Mouse (Mus musculus) kidney, embryonic 15.5 days (tissue): ENCODE results near the gene Olfr12. TPM values are rescaled to one million over a fixed set of nuclear protein-coding genes. Genes with fewer than 3 reads are reported as not detected.
A peak's percentile ranks its signal among the peaks of the same experiment; 100 is the strongest.

ENCODE experiments used
- ATAC-seq: fragments of 200-750 bp; cut with Nextera tagmentation; replicated peaks from 2 replicates; pipeline ENCODE4 v1.8.0; 2017; ENCODE audit warnings: moderate TSS enrichment; ENCODE audit not compliant: low FRiP score
- H3K27ac ChIP-seq: fragments of 300-500 bp; sonication (generic); 2 replicates; pipeline ENCODE4 v1.5.1; 2015; ENCODE audit warnings: mild to moderate bottlenecking, inconsistent platforms
- H3K27me3 ChIP-seq: fragments of 300-500 bp; sonication (generic); 2 replicates; pipeline ENCODE4 v1.6.1; 2015; ENCODE audit warnings: inconsistent platforms
- H3K36me3 ChIP-seq: fragments of 300-500 bp; sonication (generic); 2 replicates; pipeline ENCODE4 v1.6.1; 2015; ENCODE audit warnings: inconsistent platforms
- H3K4me1 ChIP-seq: fragments of 300-500 bp; sonication (generic); 2 replicates; pipeline ENCODE4 v1.6.1; 2015; ENCODE audit warnings: inconsistent platforms
- H3K4me2 ChIP-seq: fragments of 300-500 bp; sonication (generic); 2 replicates; pipeline ENCODE4 v1.6.1; 2015; ENCODE audit warnings: moderate library complexity, mild to moderate bottlenecking, inconsistent platforms
- H3K4me3 ChIP-seq: fragments of 300-500 bp; sonication (generic); replicated peaks from 2 replicates; pipeline ENCODE4 v1.5.1; 2015; ENCODE audit warnings: mild to moderate bottlenecking, inconsistent platforms
- H3K9ac ChIP-seq: fragments of 300-500 bp; sonication (generic); 2 replicates; pipeline ENCODE4 v1.6.1; 2015; ENCODE audit warnings: mild to moderate bottlenecking, inconsistent platforms
- H3K9me3 ChIP-seq: fragments of 300-500 bp; sonication (generic); replicated peaks from 2 replicates; pipeline ENCODE4 v1.6.1; 2016; ENCODE audit warnings: inconsistent platforms
- WGBS: fragments of 180-500 bp; shearing (Covaris S2); methylation state at CpG from one replicate; pipeline ENCODE4 v1.1.7; 2015; ENCODE audit warnings: mixed read lengths; 5-methylcytosine and 5-hydroxymethylcytosine counted together
- polyA plus RNA-seq: library from polyadenylated mRNA; unstranded; fragments of >200 nt; fragmentation: Nextera tagmentation; extraction: Ambion mirVana; gene quantifications from 2 replicates; pipeline ENCODE4 v1.2.1, GENCODE M21; 2015

Olfr12 gene
- polyA plus RNA-seq, 1 experiment from 2014 or later: not detected

GRCm38 (mm10) chr1:92643691-92644090, 26.1 kb downstream of the Olfr12 start:
- 82% methylated on average over 4 of the region's 4 CpGs for WGBS
- no peak for ATAC-seq
- H3K9ac ChIP-seq: no peak overlapping the region
- H3K36me3 ChIP-seq: peaks cover 12% of the 10 kb centered on the region
- H3K9me3 ChIP-seq: no peaks in the 10 kb centered on the region
- H3K4me1 ChIP-seq: peaks cover 33% of the 10 kb centered on the region
- H3K4me3 ChIP-seq: no peak overlapping the region
- no peak overlapping the region for H3K27ac ChIP-seq
- no peak overlapping the region for H3K4me2 ChIP-seq
- H3K27me3 ChIP-seq: peaks cover 12% of the 10 kb centered on the region; the same call in 1 of the 2 replicates

GRCm38 (mm10) chr1:92644916-92645315, 27.3 kb downstream of the Olfr12 start:
- Histone ChIP-seq H3K27me3 (peaks cover 12% of the 10 kb centered on the region; the same call in 1 of the 2 replicates), H3K9me3 (no peaks in the 10 kb centered on the region), H3K4me3 (no peak overlapping the region), H3K9ac (no peak overlapping the region), H3K27ac (no peak overlapping the region), H3K36me3 (no peaks in the 10 kb centered on the region), H3K4me1 (peaks cover 32% of the 10 kb centered on the region), H3K4me2 (no peak overlapping the region)
- no peak for ATAC-seq
- WGBS: 88% methylated on average over 5 of the region's 5 CpGs

- Histone ChIP-seq H3K9ac (no peak overlapping the region), H3K9me3 (no peaks in the 10 kb centered on the region), H3K4me2 (no peak overlapping the region), H3K36me3 (no peaks in the 10 kb centered on the region), H3K4me3 (no peak overlapping the region), H3K27me3 (peaks cover 12% of the 10 kb centered on the region; the same call in 1 of the 2 replicates), H3K4me1 (peaks cover 23% of the 10 kb centered on the region), H3K27ac (no peak overlapping the region)
- ATAC-seq: no peak
- 57% methylated on average over 2 of the region's 2 CpGs for WGBS
These were observed 28.5 kb downstream of the Olfr12 start for GRCm38 (mm10) chr1:92646111-92646510.

GRCm38 (mm10) chr1:92646601-92647000, 29.0 kb downstream of the Olfr12 start:
- peaks cover 21% of the 10 kb centered on the region; the same call in 1 of the 2 replicates for H3K4me1 ChIP-seq
- no peak overlapping the region for H3K4me2 ChIP-seq
- 59% methylated on average over 7 of the region's 7 CpGs for WGBS
- no peak overlapping the region for H3K27ac ChIP-seq
- H3K9me3 ChIP-seq: no peaks in the 10 kb centered on the region
- H3K27me3 ChIP-seq: peaks cover 12% of the 10 kb centered on the region; the same call in 1 of the 2 replicates
- H3K9ac ChIP-seq: no peak overlapping the region
- ATAC-seq: no peak
- no peak overlapping the region for H3K4me3 ChIP-seq
- H3K36me3 ChIP-seq: no peaks in the 10 kb centered on the region

- Histone ChIP-seq H3K27ac (no peak overlapping the region), H3K36me3 (no peaks in the 10 kb centered on the region), H3K9ac (no peak overlapping the region), H3K4me2 (no peak overlapping the region), H3K9me3 (no peaks in the 10 kb centered on the region), H3K4me1 (peaks cover 21% of the 10 kb centered on the region; the same call in 1 of the 2 replicates), H3K27me3 (peaks cover 12% of the 10 kb centered on the region; the same call in 1 of the 2 replicates), H3K4me3 (no peak overlapping the region)
- 74% methylated on average over 4 of the region's 4 CpGs for WGBS
- ATAC-seq: no peak
These were observed 29.4 kb downstream of the Olfr12 start for GRCm38 (mm10) chr1:92647026-92647425.

GRCm38 (mm10) chr1:92647752-92648151, 30.2 kb downstream of the Olfr12 start:
- Histone ChIP-seq H3K9me3 (no peaks in the 10 kb centered on the region), H3K36me3 (no peaks in the 10 kb centered on the region), H3K4me1 (peaks cover 15% of the 10 kb centered on the region; the same call in 1 of the 2 replicates), H3K27me3 (peaks cover 12% of the 10 kb centered on the region; the same call in 1 of the 2 replicates), H3K4me3 (no peak overlapping the region), H3K27ac (no peak overlapping the region), H3K9ac (no peak overlapping the region), H3K4me2 (peak overlapping the region; percentile 34; the same call in 1 of the 2 replicates)
- peak; percentile 49; the same call in 1 of the 2 replicates for ATAC-seq
- WGBS: 8% methylated on average over 8 of the region's 8 CpGs

- WGBS: 45% methylated on average over 10 of the region's 10 CpGs
- no peak overlapping the region for H3K27ac ChIP-seq
- H3K4me2 ChIP-seq: peak overlapping the region; percentile 34; the same call in 1 of the 2 replicates
- no peak overlapping the region for H3K4me3 ChIP-seq
- H3K4me1 ChIP-seq: peaks cover 15% of the 10 kb centered on the region; the same call in 1 of the 2 replicates
- no peak overlapping the region for H3K9ac ChIP-seq
- ATAC-seq: 0 out of 2 replicates have a peak, but pooled peaks have one; percentile 9
- H3K27me3 ChIP-seq: peaks cover 12% of the 10 kb centered on the region; the same call in 1 of the 2 replicates
- H3K36me3 ChIP-seq: no peaks in the 10 kb centered on the region
- H3K9me3 ChIP-seq: no peaks in the 10 kb centered on the region
These were observed 30.6 kb downstream of the Olfr12 start for GRCm38 (mm10) chr1:92648197-92648596.

- Histone ChIP-seq H3K4me1 (peaks cover 15% of the 10 kb centered on the region; the same call in 1 of the 2 replicates), H3K27ac (no peak within 1 kb of the TSS), H3K9ac (no peak within 1 kb of the TSS), H3K27me3 (peaks cover 14% of the 10 kb centered on the region; the same call in 1 of the 2 replicates), H3K4me2 (peak within 1 kb of the TSS; percentile 34; the same call in 1 of the 2 replicates), H3K36me3 (no peaks in the 10 kb centered on the region), H3K4me3 (no peak within 1 kb of the TSS), H3K9me3 (no peaks in the 10 kb centered on the region)
- WGBS: 23% methylated on average over 8 of the region's 8 CpGs
- peak; percentile 29; the same call in 1 of the 2 replicates for ATAC-seq
These were observed 31.1 kb downstream of the Olfr12 start, which contains the start of gene Otos for GRCm38 (mm10) chr1:92648673-92649072. Gene Otos (minus strand): TSS chr1:92648841.

GRCm38 (mm10) chr1:92651467-92651866, 33.9 kb downstream of the Olfr12 start:
- WGBS: 61% methylated on average over 3 of the region's 3 CpGs
- no peak for ATAC-seq

GRCm38 (mm10) chr1:92653179-92653578, 35.6 kb downstream of the Olfr12 start:
- Histone ChIP-seq H3K9ac (no peak overlapping the region), H3K36me3 (no peaks in the 10 kb centered on the region), H3K4me1 (peaks cover 9% of the 10 kb centered on the region; the same call in 1 of the 2 replicates), H3K4me3 (no peak overlapping the region), H3K27ac (no peak overlapping the region), H3K9me3 (no peaks in the 10 kb centered on the region), H3K4me2 (no peak overlapping the region), H3K27me3 (peaks cover 12% of the 10 kb centered on the region; the same call in 1 of the 2 replicates)
- ATAC-seq: no peak
- WGBS: 87% methylated on average over 3 of the region's 3 CpGs

More at GRCm38 (mm10) chr1:92651467-92651866, 33.9 kb downstream of the Olfr12 start:
- Histone ChIP-seq H3K4me2 (no peak overlapping the region), H3K9ac (no peak overlapping the region), H3K4me3 (no peak overlapping the region), H3K9me3 (no peaks in the 10 kb centered on the region), H3K27me3 (peaks cover 18% of the 10 kb centered on the region; the same call in 1 of the 2 replicates), H3K36me3 (no peaks in the 10 kb centered on the region), H3K4me1 (peaks cover 15% of the 10 kb centered on the region; the same call in 1 of the 2 replicates), H3K27ac (no peak overlapping the region)

- Histone ChIP-seq H3K4me2 (no peak overlapping the region), H3K36me3 (no peaks in the 10 kb centered on the region), H3K9ac (no peak overlapping the region), H3K27ac (no peak overlapping the region), H3K4me1 (0 out of 2 replicates have a peak, but pooled peaks cover 3% of the 10 kb centered on the region), H3K4me3 (no peak overlapping the region), H3K27me3 (peaks cover 8% of the 10 kb centered on the region; the same call in 1 of the 2 replicates), H3K9me3 (no peaks in the 10 kb centered on the region)
- no peak for ATAC-seq
- WGBS: 73% methylated on average over 2 of the region's 2 CpGs
These were observed 37.1 kb downstream of the Olfr12 start for GRCm38 (mm10) chr1:92654676-92655075.

- WGBS: 45% methylated on average over 11 of the region's 11 CpGs
- Histone ChIP-seq H3K9me3 (no peaks in the 10 kb centered on the region), H3K27me3 (peaks cover 8% of the 10 kb centered on the region; the same call in 1 of the 2 replicates), H3K4me3 (no peak overlapping the region), H3K4me1 (no peaks in the 10 kb centered on the region), H3K4me2 (no peak overlapping the region), H3K36me3 (no peaks in the 10 kb centered on the region), H3K27ac (no peak overlapping the region), H3K9ac (no peak overlapping the region)
- no peak for ATAC-seq
These were observed 39.6 kb downstream of the Olfr12 start for GRCm38 (mm10) chr1:92657025-92657820.
